Mouse (Mus musculus): ENCODE results near the gene Tnni1. TPM values are rescaled to one million over a fixed set of nuclear protein-coding genes. Genes with fewer than 3 reads are reported as not detected.

The Tnni1 gene
- polyA plus RNA-seq, 1 experiment from 2014 or later = 4.1 TPM

DNA sequence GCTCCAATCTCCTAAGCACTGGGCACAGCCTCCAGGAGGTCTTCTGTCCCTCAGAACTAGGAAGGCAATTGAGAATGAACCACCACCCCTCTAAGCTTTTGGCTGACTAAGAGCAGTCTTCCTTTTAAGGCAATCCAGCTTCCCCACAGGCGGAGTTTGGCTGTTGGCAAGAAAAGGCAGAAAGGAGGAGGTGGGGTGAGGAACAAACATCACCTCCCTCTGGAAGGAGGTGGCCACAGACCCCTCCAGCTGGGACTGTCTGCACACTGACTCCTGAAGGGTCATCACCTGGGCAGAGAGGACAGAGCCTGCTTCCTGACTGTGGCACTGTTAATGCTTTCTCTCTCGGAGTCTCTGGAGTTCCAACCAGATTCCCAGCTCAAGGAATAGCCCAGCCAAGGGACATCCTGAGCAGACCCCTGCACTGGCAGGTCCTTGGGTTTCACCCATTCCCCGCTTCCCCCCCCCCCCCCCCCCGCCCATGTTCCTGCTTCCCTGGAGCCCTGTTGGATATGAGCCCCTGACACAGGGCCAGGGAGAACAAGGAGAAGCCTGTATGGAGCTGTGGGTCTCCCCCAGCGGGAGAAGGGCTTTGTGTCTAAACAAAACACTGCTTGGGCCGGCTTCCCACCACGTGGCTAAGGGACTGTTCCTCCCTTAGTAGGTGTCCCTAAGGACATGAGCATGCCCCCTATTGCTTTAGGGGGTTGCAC lies 44.9 kb upstream of the Tnni1 start:
- H3K27ac ChIP-seq (ENCODE audit: low read depth, low read length) = 0 out of 2 replicates have a peak overlapping the region, but pooled peaks have one; percentile 21
- no peak for TF ChIP-seq CTCF (IDR thresholded peaks at IDR 0.05; ENCODE audit: low read depth)
- no peak overlapping the region for H3K9ac ChIP-seq (ENCODE audit: low read depth, low read length)
- H3K27me3 ChIP-seq (replicated peaks; ENCODE audit: control insufficient read depth, insufficient read depth, low read length) = no peaks in the 10 kb centered on the region
- no peak overlapping the region for H3K4me3 ChIP-seq (ENCODE audit: low read depth, low read length)
- no peak for ATAC-seq
- peaks cover 13% of the 10 kb centered on the region; the same call in 1 of the 2 replicates for H3K36me3 ChIP-seq (ENCODE audit: control insufficient read depth, insufficient read depth)
- H3K4me1 ChIP-seq (replicated peaks; ENCODE audit: control insufficient read depth, insufficient read depth, low read length) = peaks cover 14% of the 10 kb centered on the region; the same call in 1 of the 2 replicates
- no peaks in the 10 kb centered on the region for H3K9me3 ChIP-seq (ENCODE audit: control insufficient read depth)
- 41% methylated on average over 6 of the region's 7 CpGs for WGBS
- peak overlapping the region; percentile 35 for H3K4me2 ChIP-seq (replicated peaks; ENCODE audit: low read depth)

DNA sequence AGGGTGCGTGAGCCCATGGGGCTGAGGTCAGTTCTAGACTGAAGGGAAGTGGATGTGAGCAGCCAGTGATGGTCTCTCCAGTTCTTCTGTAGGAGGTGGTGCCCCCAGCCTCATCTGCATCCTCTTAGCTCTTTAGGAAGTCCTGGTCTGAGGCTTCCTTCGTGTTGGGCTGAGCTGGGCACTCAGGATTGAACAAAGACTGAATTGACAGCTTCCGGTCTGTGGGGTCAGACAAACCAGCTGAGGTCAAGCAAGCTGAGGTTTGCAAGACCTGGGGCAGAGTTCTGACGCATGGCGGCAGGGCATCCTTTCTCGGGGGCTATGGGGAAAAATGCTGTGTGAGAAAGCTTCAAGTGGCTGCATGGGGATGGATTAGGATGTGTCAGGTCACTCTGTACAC lies 43.8 kb upstream of the Tnni1 start:
- no peak overlapping the region for H3K4me3 ChIP-seq (ENCODE audit: low read depth, low read length)
- peak overlapping the region; percentile 35 for H3K4me2 ChIP-seq (replicated peaks; ENCODE audit: low read depth)
- 62% methylated on average over 6 of the region's 6 CpGs for WGBS
- H3K9me3 ChIP-seq (ENCODE audit: control insufficient read depth) = no peaks in the 10 kb centered on the region
- peaks cover 14% of the 10 kb centered on the region; the same call in 1 of the 2 replicates for H3K4me1 ChIP-seq (replicated peaks; ENCODE audit: control insufficient read depth, insufficient read depth, low read length)
- H3K27me3 ChIP-seq (replicated peaks; ENCODE audit: control insufficient read depth, insufficient read depth, low read length) = no peaks in the 10 kb centered on the region
- H3K27ac ChIP-seq (ENCODE audit: low read depth, low read length) = no peak overlapping the region
- ATAC-seq = no peak
- H3K36me3 ChIP-seq (ENCODE audit: control insufficient read depth, insufficient read depth) = peaks cover 16% of the 10 kb centered on the region; the same call in 1 of the 2 replicates
- no peak for TF ChIP-seq CTCF (IDR thresholded peaks at IDR 0.05; ENCODE audit: low read depth)
- H3K9ac ChIP-seq (ENCODE audit: low read depth, low read length) = no peak overlapping the region

DNA sequence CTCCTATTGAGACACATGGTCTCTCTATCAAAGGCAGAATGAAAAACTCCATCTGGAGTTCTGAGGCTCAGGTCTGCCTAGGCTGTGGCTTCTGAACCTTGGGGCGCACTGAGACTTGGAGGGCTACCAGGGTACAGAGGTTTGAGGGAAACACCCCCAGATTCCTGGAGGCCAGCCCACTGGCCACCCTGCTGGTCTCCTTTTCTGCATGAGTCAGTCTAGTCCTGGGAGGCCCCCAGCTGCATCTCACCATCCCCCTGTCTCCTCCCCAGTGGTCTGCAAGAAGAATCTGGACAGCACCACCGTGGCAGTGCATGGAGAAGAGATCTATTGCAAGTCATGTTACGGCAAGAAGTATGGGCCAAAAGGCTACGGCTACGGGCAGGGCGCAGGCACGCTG lies 34.2 kb upstream of the Tnni1 start:
- no peak for TF ChIP-seq CTCF (IDR thresholded peaks at IDR 0.05; ENCODE audit: low read depth)
- Histone ChIP-seq H3K4me2 (replicated peaks; ENCODE audit: low read depth) (no peak overlapping the region), H3K27me3 (replicated peaks; ENCODE audit: control insufficient read depth, insufficient read depth, low read length) (no peaks in the 10 kb centered on the region), H3K4me3 (ENCODE audit: low read depth, low read length) (no peak overlapping the region), H3K27ac (ENCODE audit: low read depth, low read length) (no peak overlapping the region), H3K4me1 (replicated peaks; ENCODE audit: control insufficient read depth, insufficient read depth, low read length) (no peaks in the 10 kb centered on the region), H3K36me3 (ENCODE audit: control insufficient read depth, insufficient read depth) (peaks cover 56% of the 10 kb centered on the region), H3K9ac (ENCODE audit: low read depth, low read length) (no peak overlapping the region), H3K9me3 (ENCODE audit: control insufficient read depth) (no peaks in the 10 kb centered on the region)
- no peak for ATAC-seq
- 82% methylated on average over 7 of the region's 7 CpGs for WGBS

DNA sequence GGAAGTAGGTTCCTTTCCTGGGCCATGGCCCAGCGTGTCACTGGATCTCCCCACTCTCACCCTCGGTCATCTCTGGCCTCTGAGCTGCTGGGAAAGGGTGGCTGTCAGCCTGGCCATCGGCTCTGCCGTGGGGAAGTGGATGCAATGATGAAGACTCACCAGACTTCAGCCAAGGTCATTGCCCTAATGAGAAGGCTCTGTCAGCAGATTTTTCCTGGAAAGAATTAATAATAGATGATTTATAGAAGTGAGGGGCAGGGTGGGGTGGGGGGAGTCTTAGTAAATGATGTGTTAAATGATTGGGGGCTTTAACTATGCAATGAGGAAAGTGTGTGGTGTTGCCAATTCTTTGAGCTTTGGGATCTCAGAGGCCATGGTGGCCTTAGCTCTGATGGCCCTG lies 33.0 kb upstream of the Tnni1 start:
- H3K9ac ChIP-seq (ENCODE audit: low read depth, low read length) = no peak overlapping the region
- TF ChIP-seq CTCF (IDR thresholded peaks at IDR 0.05; ENCODE audit: low read depth) = no peak
- H3K9me3 ChIP-seq (ENCODE audit: control insufficient read depth) = no peaks in the 10 kb centered on the region
- ATAC-seq = no peak
- no peak overlapping the region; the same call in 1 of the 2 replicates for H3K27ac ChIP-seq (ENCODE audit: low read depth, low read length)
- H3K4me2 ChIP-seq (replicated peaks; ENCODE audit: low read depth) = no peak overlapping the region
- WGBS = 79% methylated on average over 4 of the region's 4 CpGs
- peaks cover 62% of the 10 kb centered on the region for H3K36me3 ChIP-seq (ENCODE audit: control insufficient read depth, insufficient read depth)
- H3K4me1 ChIP-seq (replicated peaks; ENCODE audit: control insufficient read depth, insufficient read depth, low read length) = no peaks in the 10 kb centered on the region
- no peaks in the 10 kb centered on the region for H3K27me3 ChIP-seq (replicated peaks; ENCODE audit: control insufficient read depth, insufficient read depth, low read length)
- no peak overlapping the region for H3K4me3 ChIP-seq (ENCODE audit: low read depth, low read length)

DNA sequence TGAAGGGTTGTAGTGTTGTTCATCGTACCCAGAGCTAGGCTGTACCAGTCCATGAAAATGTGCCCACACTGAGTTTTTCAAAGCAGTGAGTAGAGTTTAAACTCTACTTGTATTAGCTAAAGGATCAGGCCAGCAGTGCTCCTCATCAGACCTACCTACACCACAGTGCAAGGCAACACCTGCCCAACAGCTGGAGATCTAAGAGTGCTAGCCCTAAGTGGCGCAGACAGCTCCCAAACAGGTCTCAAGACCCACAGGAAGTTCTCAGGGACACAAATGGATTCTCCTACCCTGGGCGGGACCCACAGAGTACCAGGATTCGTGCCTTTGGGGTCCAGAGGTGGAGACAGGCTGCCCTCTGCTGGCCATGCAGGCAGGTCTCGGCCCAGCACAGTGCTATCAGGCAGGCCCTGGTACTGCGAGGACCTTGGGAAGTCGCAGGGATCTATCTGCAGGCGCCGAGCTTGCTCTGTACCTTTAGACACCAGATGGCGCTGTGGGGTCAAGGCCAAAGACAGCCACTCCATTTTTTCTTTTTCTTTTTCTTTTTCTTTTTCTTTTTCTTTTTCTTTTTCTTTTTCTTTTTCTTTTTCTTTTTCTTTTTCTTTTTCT lies 26.4 kb upstream of the Tnni1 start:
- H3K4me2 ChIP-seq (replicated peaks; ENCODE audit: low read depth) = no peak overlapping the region
- no peaks in the 10 kb centered on the region for H3K4me1 ChIP-seq (replicated peaks; ENCODE audit: control insufficient read depth, insufficient read depth, low read length)
- WGBS = 11% methylated on average over 10 of the region's 10 CpGs
- peaks cover 44% of the 10 kb centered on the region for H3K36me3 ChIP-seq (ENCODE audit: control insufficient read depth, insufficient read depth)
- no peak overlapping the region for H3K9ac ChIP-seq (ENCODE audit: low read depth, low read length)
- H3K27me3 ChIP-seq (replicated peaks; ENCODE audit: control insufficient read depth, insufficient read depth, low read length) = no peaks in the 10 kb centered on the region
- ATAC-seq = peak; percentile 95
- H3K4me3 ChIP-seq (ENCODE audit: low read depth, low read length) = no peak overlapping the region
- peak; percentile 98 for TF ChIP-seq CTCF (IDR thresholded peaks at IDR 0.05; ENCODE audit: low read depth)
- H3K9me3 ChIP-seq (ENCODE audit: control insufficient read depth) = no peaks in the 10 kb centered on the region
- no peak overlapping the region for H3K27ac ChIP-seq (ENCODE audit: low read depth, low read length)

DNA sequence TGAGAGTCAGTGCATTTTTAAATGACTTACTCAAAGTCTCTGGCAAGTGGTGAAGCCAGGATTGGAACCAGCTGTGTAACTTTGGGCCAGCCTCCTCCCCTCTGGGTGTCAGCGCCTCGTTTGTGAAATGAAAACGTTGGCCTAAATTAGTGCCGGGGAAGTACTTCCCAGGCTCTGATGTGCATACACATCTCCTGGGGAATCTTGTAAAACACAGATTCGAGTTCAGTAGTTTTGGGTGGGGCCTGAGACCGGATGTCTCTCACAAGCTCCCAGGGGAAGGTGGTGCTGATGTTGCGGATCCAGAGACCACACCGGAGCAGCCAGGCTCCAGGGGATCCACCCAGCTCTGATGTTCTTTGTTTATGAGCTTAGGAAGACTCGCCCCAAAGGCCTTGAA lies 23.9 kb upstream of the Tnni1 start:
- H3K36me3 ChIP-seq (ENCODE audit: control insufficient read depth, insufficient read depth) = peaks cover 19% of the 10 kb centered on the region
- no peak overlapping the region for H3K4me3 ChIP-seq (ENCODE audit: low read depth, low read length)
- H3K27me3 ChIP-seq (replicated peaks; ENCODE audit: control insufficient read depth, insufficient read depth, low read length) = no peaks in the 10 kb centered on the region
- 53% methylated on average over 9 of the region's 9 CpGs for WGBS
- TF ChIP-seq CTCF (IDR thresholded peaks at IDR 0.05; ENCODE audit: low read depth) = no peak
- no peaks in the 10 kb centered on the region for H3K9me3 ChIP-seq (ENCODE audit: control insufficient read depth)
- no peak overlapping the region for H3K27ac ChIP-seq (ENCODE audit: low read depth, low read length)
- no peak overlapping the region for H3K4me2 ChIP-seq (replicated peaks; ENCODE audit: low read depth)
- no peaks in the 10 kb centered on the region for H3K4me1 ChIP-seq (replicated peaks; ENCODE audit: control insufficient read depth, insufficient read depth, low read length)
- ATAC-seq = no peak
- H3K9ac ChIP-seq (ENCODE audit: low read depth, low read length) = no peak overlapping the region

Data from intestine, postnatal 0 days (tissue).